Mouse (Mus musculus): ENCODE results near the gene Kbtbd6.

GRCm38 (mm10) chr14:79420083-79420685 lies 31.5 kb upstream of the Kbtbd6 start:
- TF ChIP-seq CTCF (IDR thresholded peaks at IDR 0.05; ENCODE audit: control insufficient read depth, insufficient read depth, insufficient read length) (no peak), USF1 (IDR thresholded peaks at IDR 0.05; ENCODE audit: low read depth) (no peak), MAX (IDR thresholded peaks at IDR 0.05) (no peak), MYOG (IDR thresholded peaks at IDR 0.05; ENCODE audit: control insufficient read depth, extremely low read depth, insufficient read length) (no peak)
